Mouse (Mus musculus): Measurements from ENCODE around the gene Klrd1. TPM values are rescaled to one million over a fixed set of nuclear protein-coding genes. Genes with fewer than 3 reads are reported as not detected.

The Klrd1 gene
- total and polyA plus RNA-seq, 2 experiments from 2014 or later: not detected

- no peak overlapping the region for H3K27ac ChIP-seq (ENCODE audit: low read depth, low read length)
- no peaks in the 10 kb centered on the region for H3K4me1 ChIP-seq (ENCODE audit: insufficient read depth)
- no peaks in the 10 kb centered on the region for H3K9me3 ChIP-seq (ENCODE audit: low read length)
- 12% methylated on average over 12 of the region's 12 CpGs for WGBS
- TF ChIP-seq CTCF (IDR thresholded peaks at IDR 0.05; ENCODE audit: low read depth): peak; percentile 94
- H3K27me3 ChIP-seq (ENCODE audit: insufficient read depth, low read length): no peaks in the 10 kb centered on the region
- H3K9ac ChIP-seq: no peak overlapping the region
- no peak overlapping the region for H3K4me3 ChIP-seq (ENCODE audit: low read depth, low read length)
- DNase-seq (peak; percentile 89), ATAC-seq (peak; percentile 95)
- no peaks in the 10 kb centered on the region for H3K36me3 ChIP-seq (ENCODE audit: insufficient read depth)
- H3K4me2 ChIP-seq (ENCODE audit: low read depth): no peak overlapping the region
Measured at GRCm38 (mm10) chr6:129558946-129559640, 32.5 kb upstream of the Klrd1 start.

GRCm38 (mm10) chr6:129559641-129560027 lies 31.9 kb upstream of the Klrd1 start:
- WGBS: 59% methylated on average over 4 of the region's 4 CpGs
- no peak for DNase-seq
- TF ChIP-seq CTCF (IDR thresholded peaks at IDR 0.05; ENCODE audit: low read depth): no peak
- Histone ChIP-seq H3K27me3 (ENCODE audit: insufficient read depth, low read length) (no peaks in the 10 kb centered on the region), H3K27ac (ENCODE audit: low read depth, low read length) (no peak overlapping the region), H3K36me3 (ENCODE audit: insufficient read depth) (no peaks in the 10 kb centered on the region), H3K9me3 (ENCODE audit: low read length) (no peaks in the 10 kb centered on the region), H3K4me1 (ENCODE audit: insufficient read depth) (no peaks in the 10 kb centered on the region), H3K4me3 (ENCODE audit: low read depth, low read length) (no peak overlapping the region), H3K9ac (no peak overlapping the region), H3K4me2 (ENCODE audit: low read depth) (no peak overlapping the region)
- peak; percentile 13 for ATAC-seq

- no peaks in the 10 kb centered on the region for H3K9me3 ChIP-seq (ENCODE audit: low read length)
- H3K4me1 ChIP-seq (ENCODE audit: insufficient read depth): no peaks in the 10 kb centered on the region
- no peaks in the 10 kb centered on the region for H3K36me3 ChIP-seq (ENCODE audit: insufficient read depth)
- ATAC-seq (no peak), DNase-seq (no peak)
- no peak overlapping the region for H3K4me2 ChIP-seq (ENCODE audit: low read depth)
- 82% methylated on average over 2 of the region's 2 CpGs for WGBS
- no peak overlapping the region for H3K27ac ChIP-seq (ENCODE audit: low read depth, low read length)
- H3K27me3 ChIP-seq (ENCODE audit: insufficient read depth, low read length): no peaks in the 10 kb centered on the region
- H3K9ac ChIP-seq: no peak overlapping the region
- no peak overlapping the region for H3K4me3 ChIP-seq (ENCODE audit: low read depth, low read length)
- no peak for TF ChIP-seq CTCF (IDR thresholded peaks at IDR 0.05; ENCODE audit: low read depth)
Measured at GRCm38 (mm10) chr6:129565257-129565656, 26.3 kb upstream of the Klrd1 start.

GRCm38 (mm10) chr6:129575315-129575714 lies 16.3 kb upstream of the Klrd1 start:
- Histone ChIP-seq H3K27me3 (ENCODE audit: insufficient read depth, low read length) (no peaks in the 10 kb centered on the region), H3K4me1 (ENCODE audit: insufficient read depth) (no peaks in the 10 kb centered on the region), H3K4me2 (ENCODE audit: low read depth) (no peak overlapping the region), H3K36me3 (ENCODE audit: insufficient read depth) (no peaks in the 10 kb centered on the region), H3K27ac (ENCODE audit: low read depth, low read length) (no peak overlapping the region), H3K4me3 (ENCODE audit: low read depth, low read length) (no peak overlapping the region), H3K9me3 (ENCODE audit: low read length) (no peaks in the 10 kb centered on the region), H3K9ac (no peak overlapping the region)
- ATAC-seq (no peak), DNase-seq (no peak)
- TF ChIP-seq CTCF (IDR thresholded peaks at IDR 0.05; ENCODE audit: low read depth): no peak; the same call in 1 of the 2 replicates
- 45% methylated on average over 2 of the region's 2 CpGs for WGBS

DNA sequence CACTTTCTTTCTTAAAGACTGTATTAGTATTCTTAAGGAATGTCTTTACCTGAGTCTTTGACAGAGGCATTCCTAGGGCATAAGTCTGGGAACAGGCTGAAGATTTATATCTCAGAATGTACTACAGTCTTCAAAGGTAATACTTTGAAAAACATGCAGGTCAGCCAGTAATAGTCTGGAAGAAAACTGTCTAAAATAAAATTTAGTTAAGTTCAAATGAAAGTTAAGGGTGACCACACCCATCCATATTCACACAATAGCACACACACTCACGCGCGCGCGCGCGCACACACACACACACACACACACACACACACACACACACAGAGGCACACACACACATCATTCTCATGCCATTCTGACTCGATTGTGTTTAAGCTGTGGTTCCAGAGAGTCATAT lies 14.0 kb upstream of the Klrd1 start, which contains the start of gene Klre1:
Gene Klre1 (plus strand): TSS at position 301 of the 400 bp plus-strand sequence.
- WGBS: 96% methylated on average over 8 of the region's 8 CpGs
- no peaks in the 10 kb centered on the region for H3K36me3 ChIP-seq (ENCODE audit: insufficient read depth)
- no peaks in the 10 kb centered on the region for H3K27me3 ChIP-seq (ENCODE audit: insufficient read depth, low read length)
- ATAC-seq (no peak), DNase-seq (no peak)
- no peak within 1 kb of the TSS for H3K9ac ChIP-seq
- H3K27ac ChIP-seq (ENCODE audit: low read depth, low read length): no peak within 1 kb of the TSS
- H3K4me1 ChIP-seq (ENCODE audit: insufficient read depth): no peaks in the 10 kb centered on the region
- H3K4me2 ChIP-seq (ENCODE audit: low read depth): no peak within 1 kb of the TSS
- no peak for TF ChIP-seq CTCF (IDR thresholded peaks at IDR 0.05; ENCODE audit: low read depth)
- no peaks in the 10 kb centered on the region for H3K9me3 ChIP-seq (ENCODE audit: low read length)
- no peak within 1 kb of the TSS for H3K4me3 ChIP-seq (ENCODE audit: low read depth, low read length)

DNA sequence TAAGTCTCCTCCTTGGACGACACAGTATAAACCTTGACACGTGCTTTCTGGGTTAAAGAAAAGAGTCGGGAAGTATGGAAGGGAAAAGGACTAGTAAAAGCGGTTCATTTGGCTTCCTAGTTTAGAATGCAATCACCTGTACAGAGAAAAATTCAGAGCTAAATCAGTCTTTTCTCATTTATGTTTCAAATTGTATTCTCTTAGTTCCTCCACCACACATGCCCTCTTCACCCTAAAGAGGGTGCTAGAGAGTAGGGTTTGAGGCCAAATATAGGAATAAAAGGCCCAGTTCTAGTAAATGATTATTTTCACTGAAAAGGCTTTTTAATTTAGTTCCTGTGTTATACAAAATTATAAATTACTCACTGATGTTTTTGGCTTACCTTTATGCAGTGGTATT lies 10.3 kb upstream of the Klrd1 start:
- no peak for ATAC-seq

GRCm38 (mm10) chr6:129581896-129582295 lies 9.7 kb upstream of the Klrd1 start:
- no peaks in the 10 kb centered on the region for H3K27me3 ChIP-seq (ENCODE audit: insufficient read depth, low read length)
- no peaks in the 10 kb centered on the region for H3K4me1 ChIP-seq (ENCODE audit: insufficient read depth)
- ATAC-seq: no peak
- 82% methylated on average over 4 of the region's 4 CpGs for WGBS
- no peaks in the 10 kb centered on the region for H3K36me3 ChIP-seq (ENCODE audit: insufficient read depth)
- no peak overlapping the region for H3K9ac ChIP-seq
- no peak overlapping the region for H3K4me2 ChIP-seq (ENCODE audit: low read depth)
- no peak for TF ChIP-seq CTCF (IDR thresholded peaks at IDR 0.05; ENCODE audit: low read depth)
- no peaks in the 10 kb centered on the region for H3K9me3 ChIP-seq (ENCODE audit: low read length)
- no peak overlapping the region for H3K27ac ChIP-seq (ENCODE audit: low read depth, low read length)
- no peak overlapping the region for H3K4me3 ChIP-seq (ENCODE audit: low read depth, low read length)
- no peak for DNase-seq

More for the DNA sequence above, 10.3 kb upstream of the Klrd1 start:
- DNase-seq: no peak
- H3K4me3 ChIP-seq (ENCODE audit: low read depth, low read length): no peak overlapping the region
- whole genome bisulfite sequencing: 63% methylated on average over 4 of the region's 4 CpGs
- H3K27me3 ChIP-seq (ENCODE audit: insufficient read depth, low read length): no peaks in the 10 kb centered on the region
- no peak overlapping the region for H3K9ac ChIP-seq
- no peaks in the 10 kb centered on the region for H3K4me1 ChIP-seq (ENCODE audit: insufficient read depth)
- no peak overlapping the region for H3K27ac ChIP-seq (ENCODE audit: low read depth, low read length)
- peak; percentile 33 for TF ChIP-seq CTCF (IDR thresholded peaks at IDR 0.05; ENCODE audit: low read depth)
- no peaks in the 10 kb centered on the region for H3K36me3 ChIP-seq (ENCODE audit: insufficient read depth)
- no peaks in the 10 kb centered on the region for H3K9me3 ChIP-seq (ENCODE audit: low read length)
- no peak overlapping the region for H3K4me2 ChIP-seq (ENCODE audit: low read depth)
